Mouse (Mus musculus) left cerebral cortex, postnatal 25 days (tissue): ENCODE measurements around the gene Stk10. TPM values are rescaled to one million over a fixed set of nuclear protein-coding genes. Genes with fewer than 3 reads are reported as not detected.

Experiments used
- DNase-seq, 2 experiments: peaks; one replicate each; pipeline ENCODE4 v3.0.0; 2022; ENCODE audit warnings: low spot score in 2 of 2, mixed read lengths in 1 of 2
- intact Hi-C: fragments of 180-260 bp; cut with DNase I; formaldehyde crosslinking; loops from one replicate; pipeline ENCODE4 v1.15.1; 2025
- total RNA-seq, 2 experiments: library from RNA; stranded (reverse); gene quantifications; 2 replicates each; pipeline ENCODE4 v1.2.3; 2021

The Stk10 gene
- total RNA-seq, 2 experiments from 2014 or later: 5.5 to 6.6 TPM

GRCm38 (mm10) chr11:32619257-32619816, 86.2 kb downstream of the Stk10 start:
- intact Hi-C loops: no loop called here
- DNase-seq: peak; percentile 34 to 64

GRCm38 (mm10) chr11:32619866-32620456, 86.9 kb downstream of the Stk10 start:
- DNase-seq: no peak
- intact Hi-C loops: no loop called here

- no peak for DNase-seq
- intact Hi-C loops: no loop called here
Measured at GRCm38 (mm10) chr11:32621831-32622478, 88.8 kb downstream of the Stk10 start.

GRCm38 (mm10) chr11:32622479-32623190, 89.5 kb downstream of the Stk10 start:
- intact Hi-C loops: no loop called here
- DNase-seq: no peak

GRCm38 (mm10) chr11:32623236-32623635, 90.1 kb downstream of the Stk10 start:
- intact Hi-C loops: no loop called here
- peak in 1 of 2 experiments; percentile 16 for DNase-seq

- no peak for DNase-seq
- intact Hi-C loops: no loop called here
Measured at GRCm38 (mm10) chr11:32623912-32624311, 90.8 kb downstream of the Stk10 start.

GRCm38 (mm10) chr11:32625677-32626076, 92.6 kb downstream of the Stk10 start:
- intact Hi-C loops: loop anchor here (1.0 kb wide), 1 partner anchor 84 kb away; no protein-coding TSS in a partner anchor
- peak; percentile 47 to 50 for DNase-seq

GRCm38 (mm10) chr11:32626079-32626478, 93.0 kb downstream of the Stk10 start:
- intact Hi-C loops: no loop called here
- no peak for DNase-seq

- intact Hi-C loops: no loop called here
- DNase-seq: no peak
Measured at GRCm38 (mm10) chr11:32627900-32628299, 94.8 kb downstream of the Stk10 start.

GRCm38 (mm10) chr11:32629713-32630211, 96.7 kb downstream of the Stk10 start:
- intact Hi-C loops: no loop called here
- no peak for DNase-seq

- intact Hi-C loops: no loop called here
- no peak for DNase-seq
Measured at GRCm38 (mm10) chr11:32632671-32633070, 99.6 kb downstream of the Stk10 start.

GRCm38 (mm10) chr11:32633542-32633941, 100.4 kb downstream of the Stk10 start:
- no peak for DNase-seq
- intact Hi-C loops: no loop called here

- DNase-seq: no peak
- intact Hi-C loops: no loop called here
Measured at GRCm38 (mm10) chr11:32634143-32634542, 101.0 kb downstream of the Stk10 start.

- DNase-seq: no peak
- intact Hi-C loops: no loop called here
Measured at GRCm38 (mm10) chr11:32634842-32635241, 101.7 kb downstream of the Stk10 start.

GRCm38 (mm10) chr11:32636275-32636674, 103.2 kb downstream of the Stk10 start:
- intact Hi-C loops: no loop called here
- DNase-seq: no peak

- intact Hi-C loops: no loop called here
- DNase-seq: no peak
Measured at GRCm38 (mm10) chr11:32638521-32639255, 105.6 kb downstream of the Stk10 start.

- intact Hi-C loops: loop anchor here (5.0 to 10.0 kb wide), 3 partner anchors 52 to 504 kb away; partner anchors contain the start of gene Fgf18
- no peak for DNase-seq
Measured at GRCm38 (mm10) chr11:32640617-32641016, 107.5 kb downstream of the Stk10 start.

- intact Hi-C loops: loop anchor here (5.0 to 10.0 kb wide), 3 partner anchors 50 to 502 kb away; partner anchors contain the start of gene Fgf18
- peak; percentile 97 to 99 for DNase-seq
Measured at GRCm38 (mm10) chr11:32642249-32642876, 109.3 kb downstream of the Stk10 start, which contains the start of gene Fbxw11. TSS of gene Fbxw11 (plus strand) at chr11:32642724.
